Mouse (Mus musculus): ENCODE measurements at regions not wholly inside any gene's neighbourhood (a gene's known extent, or its start where the extent isn't known, plus 50 kb on each side); places are given as distances from the start of the nearest gene placed in this dataset.

DNA sequence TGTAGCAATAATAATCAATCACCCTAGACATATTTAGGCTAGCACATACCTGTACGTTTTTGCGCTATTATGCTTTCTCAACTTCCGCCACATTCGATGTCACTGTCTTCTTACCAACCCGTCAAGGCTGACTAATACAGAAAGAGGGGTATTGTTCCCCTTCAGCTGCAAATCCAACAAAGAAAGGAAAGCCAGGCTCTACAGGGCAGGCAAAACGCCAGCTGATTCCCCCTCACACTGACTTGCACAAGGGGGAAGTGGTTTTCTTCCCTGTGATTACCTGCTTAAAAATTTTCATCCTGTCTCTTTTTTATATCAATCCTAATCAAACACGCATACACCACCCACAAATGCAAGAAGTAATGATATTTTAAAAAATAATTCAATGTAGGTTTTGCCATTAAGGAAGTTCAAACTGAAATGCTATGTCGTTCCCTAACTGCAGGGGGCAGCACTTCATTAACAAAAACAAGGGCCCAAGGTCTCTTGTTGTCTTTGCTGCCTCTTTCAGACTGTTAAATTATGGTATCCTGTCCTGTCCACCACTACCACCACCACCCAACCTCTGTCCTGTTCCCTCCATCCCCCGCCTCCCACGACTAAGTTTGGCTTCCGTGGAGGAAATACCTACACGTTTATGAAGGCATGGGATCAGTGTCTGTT is 195.4 kb downstream of the Gm11077 start:
- intact Hi-C loops (cut with DNase I): loop anchor here (2.0 to 10.0 kb wide), 3 partner anchors 386 to 523 kb away; no protein-coding TSS in a partner anchor

GRCm38 (mm10) chr6:140927616-140928015 is 198.5 kb downstream of the Gm11077 start:
- intact Hi-C loops (cut with DNase I): loop anchor here (10.0 kb wide), 1 partner anchor 447 kb away; no protein-coding TSS in a partner anchor

GRCm38 (mm10) chr6:140934286-140934685 is 205.2 kb downstream of the Gm11077 start:
- intact Hi-C loops (cut with DNase I): no loop called here

- intact Hi-C loops (cut with DNase I): no loop called here
Measured at GRCm38 (mm10) chr6:140938025-140938424, 208.9 kb downstream of the Gm11077 start.

GRCm38 (mm10) chr6:140946720-140947119 is 217.6 kb downstream of the Gm11077 start:
- intact Hi-C loops (cut with DNase I): no loop called here

- intact Hi-C loops (cut with DNase I): no loop called here
Measured at GRCm38 (mm10) chr6:140950483-140950882, 221.4 kb downstream of the Gm11077 start.

- intact Hi-C loops (cut with DNase I): no loop called here
Measured at GRCm38 (mm10) chr6:140953256-140953655, 224.2 kb downstream of the Gm11077 start.

- intact Hi-C loops (cut with DNase I): no loop called here
Measured at GRCm38 (mm10) chr6:140953721-140954120, 224.6 kb downstream of the Gm11077 start.

DNA sequence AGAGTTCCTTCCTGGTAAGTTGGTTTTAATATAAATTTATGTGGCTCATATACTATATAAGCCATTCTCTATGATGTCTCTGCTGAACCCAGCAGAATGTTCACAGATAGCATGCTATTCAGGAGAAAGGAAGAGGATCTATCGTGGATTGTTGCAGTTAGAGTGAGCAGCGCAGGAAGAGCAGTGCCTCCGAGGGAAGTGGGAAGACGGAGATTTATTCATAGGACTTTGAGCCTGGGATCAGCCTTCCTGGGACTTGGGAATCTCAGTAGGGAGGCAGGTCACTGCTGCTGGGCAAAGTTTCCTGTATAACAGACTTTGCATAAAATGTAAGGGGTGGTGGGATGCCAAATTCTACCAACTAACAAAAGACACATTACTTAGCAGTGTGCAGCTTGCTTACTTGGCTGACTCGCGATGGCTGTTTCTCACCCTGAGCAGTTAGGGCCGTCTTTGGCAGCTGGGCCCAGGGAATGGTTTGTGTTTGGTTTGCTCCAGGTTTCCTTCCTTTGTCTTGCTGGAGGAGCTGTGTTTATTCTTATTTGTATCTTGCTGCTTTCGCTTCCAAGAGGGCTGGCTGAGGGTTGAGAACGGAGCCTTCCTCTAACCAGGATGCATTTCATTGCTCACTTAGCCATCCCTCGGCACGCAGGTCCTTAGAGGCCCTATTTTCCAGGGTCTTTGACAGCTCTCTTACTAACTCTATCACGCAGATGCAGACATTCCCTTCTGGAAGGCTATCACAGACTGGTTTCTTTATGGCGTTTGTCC is 226.9 kb downstream of the Gm11077 start:
- intact Hi-C loops (cut with DNase I): no loop called here

GRCm38 (mm10) chr6:140956522-140956863 is 227.4 kb downstream of the Gm11077 start:
- intact Hi-C loops (cut with DNase I): no loop called here

DNA sequence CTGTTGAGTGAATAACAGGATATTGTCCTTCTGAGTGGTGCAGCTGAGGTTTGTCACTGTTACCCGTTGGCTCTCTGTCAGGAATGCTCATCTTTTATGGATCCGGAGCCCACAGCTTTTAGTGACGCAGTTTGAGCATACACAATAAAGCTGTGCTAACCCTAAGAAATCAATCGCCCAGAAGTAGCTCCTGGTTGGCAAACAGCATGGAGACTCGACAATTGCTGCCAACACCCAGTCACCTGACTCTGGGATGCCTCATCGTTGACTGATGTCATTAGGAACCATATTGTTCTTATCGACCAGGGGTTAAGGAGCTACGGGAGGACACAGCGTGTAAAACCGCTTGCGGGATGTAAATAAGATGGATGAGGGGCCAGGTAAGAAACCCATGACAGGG is 232.9 kb downstream of the Gm11077 start:
- intact Hi-C loops (cut with DNase I): no loop called here

DNA sequence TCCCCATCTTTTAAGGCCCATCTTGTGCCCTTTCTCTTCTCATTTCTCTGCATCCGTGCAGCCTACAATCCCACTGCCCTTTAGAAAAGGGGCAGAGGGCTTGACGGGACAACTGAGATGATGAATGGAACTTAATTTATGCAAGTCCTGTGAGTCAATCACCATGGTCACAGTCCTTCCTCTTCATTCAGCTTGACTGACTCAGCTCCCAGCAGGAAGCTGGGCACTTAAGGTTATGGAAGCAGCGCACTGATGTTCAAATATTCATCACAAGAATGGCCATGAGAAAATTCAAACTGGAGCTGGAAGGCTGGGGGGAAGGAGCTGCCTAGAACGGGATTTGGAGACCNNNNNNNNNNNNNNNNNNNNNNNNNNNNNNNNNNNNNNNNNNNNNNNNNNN is 233.5 kb downstream of the Gm11077 start:
- intact Hi-C loops (cut with DNase I): no loop called here

DNA sequence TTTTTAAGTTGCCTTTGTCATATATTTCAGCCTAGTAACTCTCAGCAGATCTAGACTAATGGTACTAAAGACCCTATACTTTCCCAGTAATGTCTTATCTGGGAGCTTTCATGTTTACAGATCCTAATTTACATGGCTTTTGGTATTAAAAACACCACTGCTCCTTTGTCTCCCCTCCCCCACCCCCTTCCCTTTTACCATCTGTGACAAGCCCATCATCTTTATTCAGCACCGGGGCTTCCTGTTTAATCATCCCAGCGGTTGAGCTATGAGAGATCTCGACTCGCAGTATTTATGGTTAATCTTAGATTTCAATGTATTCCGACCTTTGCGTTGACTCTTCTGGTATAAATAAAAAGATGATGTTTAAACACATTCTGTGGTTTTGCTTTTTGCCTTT is 244.6 kb downstream of the Gm11077 start:
- intact Hi-C loops (cut with DNase I): no loop called here

- intact Hi-C loops (cut with DNase I): no loop called here
Measured at GRCm38 (mm10) chr6:140976989-140977388, 247.9 kb downstream of the Gm11077 start.

- intact Hi-C loops (cut with DNase I): no loop called here
Measured at GRCm38 (mm10) chr6:140983610-140984009, 254.5 kb downstream of the Gm11077 start.

GRCm38 (mm10) chr6:140984249-140984648 is 255.2 kb downstream of the Gm11077 start:
- intact Hi-C loops (cut with DNase I): no loop called here

DNA sequence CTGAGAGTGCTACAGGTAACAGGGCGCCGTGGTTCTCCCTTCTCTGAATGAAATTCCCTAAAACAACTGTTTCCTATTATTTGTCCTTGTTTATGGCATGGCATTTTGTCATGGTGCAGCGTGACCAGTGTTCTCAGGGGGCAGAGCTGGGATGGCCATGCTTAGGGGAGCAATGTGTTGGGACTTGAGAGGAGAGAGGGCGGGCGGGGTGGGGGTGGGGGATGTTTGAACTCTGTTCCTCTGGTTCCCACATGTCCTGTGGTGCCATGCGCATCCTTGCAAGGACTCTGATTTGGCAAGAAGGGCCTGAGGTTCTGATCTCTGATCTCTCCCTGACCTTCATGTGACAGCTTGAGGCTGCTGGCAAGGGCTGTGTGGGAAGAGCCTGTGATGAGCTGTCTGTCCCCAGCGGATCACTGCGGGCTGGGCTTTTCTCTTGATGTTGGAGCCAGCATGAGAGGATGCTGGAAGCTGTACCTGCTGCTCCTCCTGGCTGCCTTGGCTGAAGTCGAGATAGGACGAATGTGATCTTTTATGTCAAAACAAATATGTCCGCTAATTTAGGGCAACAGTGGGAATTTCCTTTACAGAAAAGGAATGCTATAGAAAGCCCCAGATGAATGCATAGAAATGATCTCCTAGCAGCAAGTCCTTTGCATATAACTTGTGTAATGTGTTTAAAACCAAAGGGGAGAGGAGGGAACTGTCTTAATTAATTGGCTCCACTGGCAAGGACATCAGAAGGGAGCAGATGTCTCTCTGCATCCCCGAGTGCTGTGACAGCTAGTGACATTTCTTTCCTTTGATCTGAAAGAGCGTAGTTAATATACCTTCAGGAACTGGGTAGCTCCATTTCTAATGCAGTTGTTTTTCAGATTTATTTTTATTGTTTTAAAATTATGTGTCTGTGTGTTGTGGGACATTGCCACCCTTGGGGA is 255.2 kb upstream of the Pde3a start:
- intact Hi-C loops (cut with DNase I): no loop called here

DNA sequence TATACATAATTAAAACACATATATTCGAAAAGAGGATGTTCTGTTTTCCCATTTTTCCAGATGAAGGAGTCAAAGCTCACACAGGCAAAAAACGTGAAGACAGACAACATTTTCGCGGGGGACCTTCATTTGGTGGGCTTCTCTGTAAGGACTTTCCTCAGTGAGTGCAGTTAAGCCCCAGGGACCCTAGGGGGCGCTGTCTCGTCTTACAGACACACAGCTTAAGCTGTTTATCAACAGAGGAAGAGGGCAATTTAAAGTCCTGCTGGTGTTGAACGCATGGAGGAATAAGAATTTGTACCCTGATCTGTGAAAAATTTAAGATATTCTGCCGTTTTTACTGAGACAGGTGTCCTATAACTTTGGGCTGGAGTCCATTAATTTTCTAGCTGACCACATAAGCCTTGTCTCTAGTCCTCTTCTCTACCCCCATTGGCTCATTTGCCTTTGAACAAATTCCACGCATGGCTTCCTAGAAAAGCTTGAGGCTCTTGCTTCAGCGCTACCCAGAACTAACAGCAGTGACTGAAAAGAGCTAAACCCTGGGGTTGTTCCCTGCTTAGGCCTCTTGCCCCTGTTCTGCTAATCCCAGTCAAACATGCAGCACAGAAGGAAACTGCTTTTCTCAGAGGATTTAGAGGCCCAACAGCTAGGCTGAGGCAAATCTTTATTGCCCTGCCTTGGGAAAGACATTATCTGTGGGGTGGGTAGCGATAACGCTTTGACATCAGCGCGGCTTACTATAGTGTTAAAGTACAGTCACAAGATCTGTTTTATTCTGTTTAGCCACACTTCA is 253.5 kb upstream of the Pde3a start:
- intact Hi-C loops (cut with DNase I): no loop called here

DNA sequence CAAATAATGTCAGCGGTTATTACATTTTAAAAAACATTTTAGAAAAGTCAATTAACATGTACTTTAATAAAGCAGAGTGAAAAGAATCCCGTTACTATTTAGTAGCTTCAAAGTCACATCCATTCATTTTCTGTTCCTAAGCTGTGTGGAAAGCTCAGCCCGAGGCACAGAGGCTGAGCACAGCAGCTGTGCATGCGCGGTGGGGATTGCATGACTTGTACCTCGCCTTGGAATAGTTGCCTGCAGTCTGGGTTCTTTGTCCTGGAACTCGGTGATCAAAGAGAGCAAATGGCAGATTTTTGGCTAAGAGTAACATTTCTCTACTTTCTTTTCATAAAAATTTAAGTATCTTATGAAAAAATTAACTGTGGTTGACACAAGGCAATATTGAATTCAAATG is 251.0 kb upstream of the Pde3a start:
- intact Hi-C loops (cut with DNase I): no loop called here

DNA sequence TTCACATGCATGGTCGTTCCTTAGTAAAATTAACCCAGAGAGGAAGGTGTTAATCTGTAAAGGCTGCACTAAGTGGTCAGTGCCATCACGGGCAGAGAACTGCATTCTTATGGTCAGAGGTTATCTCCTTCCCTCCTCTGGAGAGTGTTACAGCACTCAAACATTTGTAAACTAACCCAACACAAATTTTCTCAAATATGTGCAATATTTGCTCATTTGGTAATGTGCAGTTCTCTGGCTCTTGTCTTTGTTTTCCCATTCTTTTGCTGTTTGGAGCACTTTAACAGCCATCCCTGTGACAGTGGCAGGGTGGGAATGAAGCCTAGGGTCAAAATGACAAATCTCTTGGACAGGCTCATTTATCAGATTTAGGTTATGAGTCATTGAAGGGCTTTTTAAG is 248.5 kb upstream of the Pde3a start:
- intact Hi-C loops (cut with DNase I): no loop called here

- intact Hi-C loops (cut with DNase I): no loop called here
Measured at GRCm38 (mm10) chr6:141001306-141001705, 247.8 kb upstream of the Pde3a start.
